Mouse (Mus musculus) cortical plate, adult 2 months (tissue): ENCODE results near the gene Appbp2. TPM values are rescaled to one million over a fixed set of nuclear protein-coding genes. Genes with fewer than 3 reads are reported as not detected.
A peak's percentile ranks its signal among the peaks of the same experiment; 100 is the strongest.

Source experiments
- H3K27ac ChIP-seq: fragments of 200-500 bp; 2 replicates; pipeline ENCODE4 v1.5.1; 2012; ENCODE audit warnings: low read length, control low read depth, inconsistent platforms; ENCODE audit not compliant: insufficient read depth
- H3K4me1 ChIP-seq: fragments of 200-500 bp; 2 replicates; pipeline ENCODE4 v1.6.1; 2011; ENCODE audit warnings: low read length; ENCODE audit not compliant: control insufficient read depth, insufficient read depth
- H3K4me3 ChIP-seq: fragments of 200-500 bp; 2 replicates; pipeline ENCODE4 v1.5.1; 2011; ENCODE audit warnings: mild to moderate bottlenecking, low read length, control low read depth; ENCODE audit not compliant: insufficient read depth
- CTCF ChIP-seq: fragments of 200-500 bp; IDR thresholded peaks from 2 replicates; pipeline ENCODE4 v1.5.1; 2011; ENCODE audit warnings: mild to moderate bottlenecking, control low read depth, low read length; ENCODE audit not compliant: insufficient read depth; ENCODE audit errors: extremely low read depth
- POLR2A ChIP-seq: fragments of 200-500 bp; IDR thresholded peaks from 2 replicates; pipeline ENCODE4 v1.6.1; 2011; ENCODE audit warnings: mild to moderate bottlenecking, low read length, control low read depth; ENCODE audit not compliant: insufficient read depth; ENCODE audit errors: extremely low read depth
- polyA plus RNA-seq: library from polyadenylated mRNA; depleted of rRNA; stranded (reverse); fragments of >200 nt; gene quantifications from 2 replicates; pipeline ENCODE4 v1.2.3, GENCODE M21; 2012

The Appbp2 gene
- polyA plus RNA-seq, 1 experiment = 35.8 TPM

DNA sequence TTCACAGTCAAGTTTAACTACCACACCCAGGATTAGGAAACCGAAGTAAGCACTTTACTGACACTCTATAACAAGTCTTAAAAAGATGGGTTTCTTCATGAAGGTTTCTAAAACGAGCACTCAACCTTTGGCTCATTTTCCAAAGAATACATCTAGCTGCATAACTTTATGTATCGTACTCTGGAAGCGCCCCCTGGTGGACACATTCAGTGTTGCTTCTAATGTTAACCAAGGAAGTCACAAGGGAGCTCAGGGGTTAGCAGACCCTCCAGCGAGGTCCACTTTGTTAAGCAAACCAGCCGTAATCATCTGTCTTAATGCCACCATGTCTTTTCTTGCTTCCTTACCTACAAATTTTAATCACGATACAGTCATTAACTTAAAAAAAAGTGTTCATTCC lies 26.3 kb upstream of the Appbp2 start:
- TF ChIP-seq POLR2A (no peak), CTCF (peak; percentile 48; the same call in 1 of the 2 replicates)
- Histone ChIP-seq H3K27ac (no peak overlapping the region), H3K4me3 (no peak overlapping the region), H3K4me1 (no peaks in the 10 kb centered on the region)

DNA sequence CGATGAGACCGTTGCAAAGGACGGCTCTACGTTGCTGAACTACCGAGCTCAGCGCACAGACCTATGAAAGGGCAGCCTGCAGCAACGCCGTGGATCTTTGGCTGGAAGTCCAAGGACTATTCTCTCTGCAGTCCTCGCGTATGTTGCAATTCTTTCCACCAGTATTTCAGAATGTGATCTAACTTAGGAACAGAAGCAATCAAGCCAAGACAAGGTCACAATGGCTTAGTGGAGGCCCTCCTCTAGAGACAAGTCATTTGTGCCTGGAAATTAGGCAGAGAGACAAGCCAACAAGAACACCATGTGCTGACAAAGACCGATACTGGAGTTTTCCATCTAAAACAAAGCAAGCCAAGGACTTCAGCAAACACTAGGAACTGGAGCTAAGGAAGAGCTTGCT lies 24.0 kb upstream of the Appbp2 start:
- Histone ChIP-seq H3K27ac (no peak overlapping the region), H3K4me1 (no peaks in the 10 kb centered on the region), H3K4me3 (no peak overlapping the region)
- no peak for TF ChIP-seq CTCF
- TF ChIP-seq POLR2A = no peak

DNA sequence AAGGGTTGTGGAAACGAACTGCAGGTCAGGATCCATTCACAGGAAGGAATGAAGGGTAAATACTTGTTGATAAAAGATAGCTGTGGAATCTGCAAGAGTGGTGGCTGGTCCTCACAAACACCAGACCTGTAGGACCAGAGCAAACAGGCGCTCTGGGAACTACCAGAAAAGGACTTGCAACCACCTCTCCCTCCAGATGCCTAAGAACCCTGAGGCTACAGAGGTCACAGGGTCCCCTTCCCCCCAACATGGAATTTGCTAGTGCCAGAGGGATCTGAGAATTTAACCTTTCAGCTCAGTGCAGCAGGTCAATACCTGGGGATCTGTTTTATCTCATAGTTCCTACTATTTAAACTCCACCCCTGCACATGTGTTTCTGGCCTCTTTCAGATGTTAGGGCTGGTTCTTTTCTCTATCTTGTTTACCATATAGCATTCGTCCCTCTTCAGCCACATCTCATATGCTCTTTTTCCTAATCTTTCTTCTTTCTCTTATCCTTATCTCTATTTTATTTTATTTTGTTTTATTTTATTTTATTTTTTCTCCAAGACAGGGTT lies 20.6 kb upstream of the Appbp2 start:
- TF ChIP-seq POLR2A = no peak
- TF ChIP-seq CTCF = no peak
- H3K27ac ChIP-seq = no peak overlapping the region
- no peaks in the 10 kb centered on the region for H3K4me1 ChIP-seq
- no peak overlapping the region for H3K4me3 ChIP-seq

GRCm38 (mm10) chr11:85253641-85254040 lies 18.7 kb upstream of the Appbp2 start:
- Histone ChIP-seq H3K27ac (0 out of 2 replicates have a peak overlapping the region, but pooled peaks have one; percentile 10), H3K4me3 (no peak overlapping the region), H3K4me1 (no peaks in the 10 kb centered on the region)
- TF ChIP-seq POLR2A = no peak
- no peak for TF ChIP-seq CTCF

- H3K27ac ChIP-seq = no peak overlapping the region
- H3K4me3 ChIP-seq = no peak overlapping the region
- TF ChIP-seq CTCF (no peak), POLR2A (no peak)
- no peaks in the 10 kb centered on the region for H3K4me1 ChIP-seq
Measured at GRCm38 (mm10) chr11:85253006-85253405, 18.1 kb upstream of the Appbp2 start.

- TF ChIP-seq CTCF = no peak
- no peak for TF ChIP-seq POLR2A
- Histone ChIP-seq H3K4me1 (no peaks in the 10 kb centered on the region), H3K4me3 (no peak overlapping the region), H3K27ac (no peak overlapping the region)
Measured at GRCm38 (mm10) chr11:85251955-85252354, 17.0 kb upstream of the Appbp2 start.

- Histone ChIP-seq H3K4me1 (no peaks in the 10 kb centered on the region), H3K27ac (no peak overlapping the region), H3K4me3 (no peak overlapping the region)
- no peak for TF ChIP-seq POLR2A
- no peak for TF ChIP-seq CTCF
Measured at GRCm38 (mm10) chr11:85250467-85250866, 15.5 kb upstream of the Appbp2 start.

DNA sequence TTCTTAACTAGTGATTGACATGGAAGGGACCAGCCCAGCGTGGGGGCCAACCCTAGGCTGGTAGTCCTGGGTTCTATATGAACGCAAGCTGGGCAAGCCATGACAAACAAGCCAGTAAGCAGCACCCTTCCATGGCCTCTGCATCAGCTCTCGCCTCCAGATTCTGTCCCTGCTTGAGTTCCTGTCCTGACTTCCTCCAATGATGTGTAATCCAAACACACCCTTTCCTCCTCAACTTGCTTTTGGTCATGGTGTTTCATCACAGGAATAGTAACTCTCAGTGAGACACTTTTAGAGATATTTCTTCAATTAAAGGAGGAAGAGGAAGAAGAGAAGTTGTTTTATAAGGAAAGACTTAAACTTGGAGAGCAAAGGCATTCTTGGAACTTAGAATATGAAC lies 14.4 kb upstream of the Appbp2 start:
- TF ChIP-seq POLR2A = no peak
- TF ChIP-seq CTCF = no peak
- no peak overlapping the region for H3K27ac ChIP-seq
- no peak overlapping the region for H3K4me3 ChIP-seq
- no peaks in the 10 kb centered on the region for H3K4me1 ChIP-seq

GRCm38 (mm10) chr11:85248151-85248550 lies 13.2 kb upstream of the Appbp2 start:
- Histone ChIP-seq H3K4me1 (no peaks in the 10 kb centered on the region), H3K4me3 (no peak overlapping the region), H3K27ac (no peak overlapping the region)
- TF ChIP-seq POLR2A (no peak), CTCF (no peak)

DNA sequence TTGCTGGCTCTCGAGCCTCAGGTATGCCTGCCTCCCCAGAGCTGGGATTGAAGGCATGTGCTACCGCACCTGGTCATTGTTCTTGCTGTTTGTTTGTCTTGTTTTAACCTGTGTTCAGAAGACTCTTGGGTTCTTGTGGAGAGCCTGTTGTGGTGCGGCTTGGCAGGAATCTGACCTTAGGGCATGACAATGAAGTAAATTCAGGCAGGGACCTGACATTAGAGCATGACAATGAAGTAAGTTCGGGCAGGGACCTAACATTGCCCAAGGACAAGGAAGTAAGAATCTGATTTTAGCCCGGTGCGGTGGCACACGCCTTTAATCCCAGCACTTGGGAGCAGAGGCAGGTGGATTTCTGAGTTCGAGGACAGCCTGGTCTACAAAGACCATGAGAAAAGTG lies 6.3 kb upstream of the Appbp2 start:
- no peaks in the 10 kb centered on the region for H3K4me1 ChIP-seq
- H3K4me3 ChIP-seq = no peak overlapping the region
- no peak overlapping the region for H3K27ac ChIP-seq
- TF ChIP-seq CTCF = no peak
- TF ChIP-seq POLR2A = no peak
